Mouse (Mus musculus) cerebellum, adult 8-10 months (tissue): ENCODE results near the gene Fstl4.

ENCODE experiments used
- DNase-seq: peaks from one replicate; pipeline ENCODE4 v3.0.0; 2022

The Fstl4 gene

GRCm38 (mm10) chr11:52764461-52764893, at the start of gene Fstl4:
Fstl4 (plus strand) TSS chr11:52764634.
- DNase-seq = peak; percentile 46

- DNase-seq = no peak
Observed at GRCm38 (mm10) chr11:52718570-52718969, 45.9 kb upstream of the Fstl4 start.

GRCm38 (mm10) chr11:52721087-52721486, 43.3 kb upstream of the Fstl4 start:
- DNase-seq = no peak

- no peak for DNase-seq
Observed at GRCm38 (mm10) chr11:52722706-52723105, 41.7 kb upstream of the Fstl4 start.

GRCm38 (mm10) chr11:52726001-52726400, 38.4 kb upstream of the Fstl4 start:
- no peak for DNase-seq

GRCm38 (mm10) chr11:52728479-52728878, 36.0 kb upstream of the Fstl4 start:
- no peak for DNase-seq

GRCm38 (mm10) chr11:52729890-52730289, 34.5 kb upstream of the Fstl4 start:
- DNase-seq = no peak

- DNase-seq = no peak
Observed at GRCm38 (mm10) chr11:52731979-52732378, 32.5 kb upstream of the Fstl4 start.

GRCm38 (mm10) chr11:52734493-52735195, 29.8 kb upstream of the Fstl4 start:
- DNase-seq = no peak

GRCm38 (mm10) chr11:52739187-52739586, 25.2 kb upstream of the Fstl4 start:
- DNase-seq = no peak

GRCm38 (mm10) chr11:52740466-52740865, 24.0 kb upstream of the Fstl4 start:
- no peak for DNase-seq

- no peak for DNase-seq
Observed at GRCm38 (mm10) chr11:52743956-52744355, 20.5 kb upstream of the Fstl4 start.

- no peak for DNase-seq
Observed at GRCm38 (mm10) chr11:52744593-52745450, 19.6 kb upstream of the Fstl4 start.

- no peak for DNase-seq
Observed at GRCm38 (mm10) chr11:52747206-52747605, 17.2 kb upstream of the Fstl4 start.

- DNase-seq = no peak
Observed at GRCm38 (mm10) chr11:52747766-52748456, 16.5 kb upstream of the Fstl4 start.

GRCm38 (mm10) chr11:52749988-52750387, 14.4 kb upstream of the Fstl4 start:
- no peak for DNase-seq

GRCm38 (mm10) chr11:52752524-52752923, 11.9 kb upstream of the Fstl4 start:
- no peak for DNase-seq

GRCm38 (mm10) chr11:52753261-52753660, 11.2 kb upstream of the Fstl4 start:
- DNase-seq = no peak

- no peak for DNase-seq
Observed at GRCm38 (mm10) chr11:52761800-52762199, 2.6 kb upstream of the Fstl4 start.

GRCm38 (mm10) chr11:52764894-52765677, 652 bp downstream of the Fstl4 start:
- DNase-seq = peak; percentile 11

GRCm38 (mm10) chr11:52765678-52766254, 1.3 kb downstream of the Fstl4 start:
- DNase-seq = peak; percentile 52

GRCm38 (mm10) chr11:52767921-52768320, 3.5 kb downstream of the Fstl4 start:
- DNase-seq = no peak
